Mouse (Mus musculus): ENCODE data around the gene Wfdc9. TPM values are rescaled to one million over a fixed set of nuclear protein-coding genes. Genes with fewer than 3 reads are reported as not detected.

The Wfdc9 gene
- total RNA-seq, 2 experiments from 2014 or later, result not detected

GRCm38 (mm10) chr2:164615386-164615785 is 41.0 kb downstream of the Wfdc9 start:
- no peak for DNase-seq

GRCm38 (mm10) chr2:164613471-164613870 is 42.9 kb downstream of the Wfdc9 start, which contains the start of the genes Wfdc6b and Wfdc8:
Wfdc6b (plus strand) TSS chr2:164613522.
Wfdc8 (minus strand) TSS chr2:164613626.
- DNase-seq, result peak; percentile 55

GRCm38 (mm10) chr2:164608781-164609180 is 47.6 kb downstream of the Wfdc9 start:
- no peak for DNase-seq

- DNase-seq, result no peak
These were observed 52.0 kb downstream of the Wfdc9 start for GRCm38 (mm10) chr2:164604411-164604810.

GRCm38 (mm10) chr2:164603482-164603881 is 52.9 kb downstream of the Wfdc9 start:
- no peak for DNase-seq

DNA sequence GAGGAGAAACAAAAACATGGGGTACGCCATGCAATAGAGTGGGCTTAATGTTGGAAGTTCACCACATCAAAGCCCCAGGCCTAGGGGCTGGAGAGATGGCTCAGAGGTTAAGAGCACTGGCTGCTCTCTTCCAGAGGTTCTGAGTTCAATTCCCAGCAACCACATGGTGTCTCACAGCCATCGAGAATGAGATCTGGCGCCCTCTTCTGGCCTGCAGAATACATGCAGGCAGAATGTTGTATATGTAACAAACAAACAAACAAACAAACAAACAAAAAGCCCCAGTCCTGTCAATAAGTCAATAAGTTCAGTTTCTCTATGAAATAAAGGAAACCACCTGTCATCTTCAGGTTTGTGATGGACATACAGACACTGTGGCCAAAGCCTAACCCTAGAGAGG is 56.2 kb downstream of the Wfdc9 start:
- no peak for DNase-seq

Other genes starting within 250 kb of the Wfdc9 start
- 10 to 100 TPM; 22.1 to 25.8 TPM for gene Sdc4, start 212.7 kb downstream of the Wfdc9 start, total RNA-seq (2021)
- gene Sys1, start 199.6 kb downstream of the Wfdc9 start, total RNA-seq (2021), result 10 to 100 TPM; 20.2 to 23.1 TPM
- gene Gm20458, start 195.6 kb downstream of the Wfdc9 start, total RNA-seq (2021), result 1 to 10 TPM; 2.5 to 4.3 TPM
- not detected for gene Trp53tg5, start 182.9 kb downstream of the Wfdc9 start, total RNA-seq (2021)
- gene Dbndd2, start 170.5 kb downstream of the Wfdc9 start, total RNA-seq (2021), result 10 to 100 TPM; 19.2 to 21.2 TPM
- 10 to 100 TPM; 61.8 to 64.1 TPM for gene Pigt, start 159.1 kb downstream of the Wfdc9 start, total RNA-seq (2021)
- under 1 TPM; 0.55 to 0.77 TPM for gene Wfdc2, start 94.2 kb downstream of the Wfdc9 start, total RNA-seq (2021)
- gene Spint3, start 83.1 kb downstream of the Wfdc9 start, total RNA-seq (2021), result not detected
- not detected for gene Wfdc6a, start 71.1 kb downstream of the Wfdc9 start, total RNA-seq (2021)
- not detected for gene Eppin, start 63.0 kb downstream of the Wfdc9 start, total RNA-seq (2021)
- not detected for gene Wfdc6b, start 43.1 kb downstream of the Wfdc9 start, total RNA-seq (2021)
- gene Wfdc8, start 43.0 kb downstream of the Wfdc9 start, total RNA-seq (2021), result not detected
- not detected for gene Wfdc16, start 17.8 kb downstream of the Wfdc9 start, total RNA-seq (2021)
- gene Wfdc10, start 537 bp downstream of the Wfdc9 start, total RNA-seq (2021), result not detected
- gene Wfdc11, start 17.5 kb upstream of the Wfdc9 start, total RNA-seq (2021), result not detected
- not detected for gene Wfdc13, start 28.5 kb upstream of the Wfdc9 start, total RNA-seq (2021)
- gene Spint4, start 41.9 kb upstream of the Wfdc9 start, total RNA-seq (2021), result not detected
- gene Spint5, start 58.7 kb upstream of the Wfdc9 start, total RNA-seq (2021), result not detected
- under 1 TPM; 0.26 to 0.27 TPM for gene Wfdc3, start 89.3 kb upstream of the Wfdc9 start, total RNA-seq (2021)
- gene Dnttip1, start 89.4 kb upstream of the Wfdc9 start, total RNA-seq (2021), result 10 to 100 TPM; 41.2 to 42.0 TPM
- gene Ube2c, start 113.3 kb upstream of the Wfdc9 start, total RNA-seq (2021), result 100 to 1,000 TPM; 130 to 144 TPM
- 10 to 100 TPM in 1 of 2 experiments, not detected in 1; 10.8 TPM for gene Tnnc2, start 123.4 kb upstream of the Wfdc9 start, total RNA-seq (2021)
- gene Snx21, start 129.2 kb upstream of the Wfdc9 start, total RNA-seq (2021), result 10 to 100 TPM; 22.9 to 24.1 TPM
- gene Acot8, start 148.3 kb upstream of the Wfdc9 start, total RNA-seq (2021), result 10 to 100 TPM; 13.1 to 13.5 TPM
- 1 to 10 TPM; 1.8 to 2.3 TPM for gene Zswim3, start 148.5 kb upstream of the Wfdc9 start, total RNA-seq (2021)
- gene Zswim1, start 166.1 kb upstream of the Wfdc9 start, total RNA-seq (2021), result 1 to 10 TPM; 5.0 to 5.8 TPM
- gene Spata25, start 172.0 kb upstream of the Wfdc9 start, total RNA-seq (2021), result 1 to 10 TPM in 1 of 2 experiments, under 1 TPM in 1; 0.92 to 1.9 TPM
- 100 to 1,000 TPM; 101 to 104 TPM for gene Ctsa, start 176.3 kb upstream of the Wfdc9 start, total RNA-seq (2021)
- 10 to 100 TPM; 33.3 to 34.0 TPM for gene Neurl2, start 176.9 kb upstream of the Wfdc9 start, total RNA-seq (2021)
- 10 to 100 TPM; 13.2 to 20.5 TPM for gene Pltp, start 201.1 kb upstream of the Wfdc9 start, total RNA-seq (2021)
- gene Pcif1, start 222.7 kb upstream of the Wfdc9 start, total RNA-seq (2021), result 10 to 100 TPM; 47.0 to 48.2 TPM